Mouse (Mus musculus) stomach, postnatal 0 days (tissue): Measurements from ENCODE around the gene Tsc22d1.

Source experiments
- CTCF ChIP-seq: IDR thresholded peaks from 2 replicates; pipeline ENCODE4 v1.5.1; 2016; ENCODE audit warnings: antibody characterized with exemption, low read depth, mild to moderate bottlenecking, moderate library complexity
- EP300 ChIP-seq: optimal IDR thresholded peaks from 2 replicates; pipeline ENCODE3; 2016; ENCODE audit warnings: antibody characterized with exemption

DNA sequence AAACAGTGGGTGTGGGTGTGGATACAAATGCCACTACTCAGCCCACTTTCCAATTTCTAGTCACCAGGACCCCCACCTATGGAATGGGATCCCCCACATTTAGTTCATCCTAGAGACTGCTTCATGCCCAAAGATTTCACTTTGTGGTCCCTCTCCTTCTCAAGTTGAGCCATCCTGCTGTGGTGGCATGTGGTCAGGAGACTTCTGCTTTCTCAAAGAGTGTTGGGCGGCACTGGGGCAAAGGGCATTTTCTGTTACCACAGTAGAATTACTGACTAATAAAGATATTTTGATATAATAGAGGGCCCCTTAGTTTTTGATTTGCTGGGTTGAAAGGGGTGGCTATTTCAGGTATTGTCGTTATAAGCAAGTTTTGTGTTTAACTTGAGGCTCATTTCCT is 14.1 kb downstream of the Tsc22d1 start:
- no peak for TF ChIP-seq CTCF
- no peak for TF ChIP-seq EP300
